Mouse (Mus musculus) liver, embryonic 11.5 days (tissue): ENCODE data around the gene Evx1. TPM values are rescaled to one million over a fixed set of nuclear protein-coding genes. Genes with fewer than 3 reads are reported as not detected.

Experiments used
- ATAC-seq: fragments of 200-750 bp; cut with Nextera tagmentation; replicated peaks from 2 replicates; pipeline ENCODE4 v1.8.0; 2017; ENCODE audit warnings: moderate number of reproducible peaks, mild to moderate bottlenecking, moderate TSS enrichment, moderate library complexity; ENCODE audit not compliant: low FRiP score
- DNase-seq: peaks from one replicate; pipeline ENCODE4 v3.0.0-alpha.2; 2017; ENCODE audit warnings: low spot score
- H3K27ac ChIP-seq: fragments of 300-500 bp; sonication (generic); 2 replicates; pipeline ENCODE4 v1.5.1; 2014; ENCODE audit warnings: mild to moderate bottlenecking, low read depth, low read length, control low read depth
- H3K27me3 ChIP-seq: fragments of 300-500 bp; sonication (generic); replicated peaks from 2 replicates; pipeline ENCODE4 v1.6.1; 2014; ENCODE audit warnings: low read length, mixed read lengths; ENCODE audit not compliant: control insufficient read depth, insufficient read depth
- H3K36me3 ChIP-seq: fragments of 300-500 bp; sonication (generic); 2 replicates; pipeline ENCODE4 v1.6.1; 2014; ENCODE audit warnings: mild to moderate bottlenecking, low read length, moderate library complexity, mixed read lengths; ENCODE audit not compliant: control insufficient read depth, insufficient read depth
- H3K4me1 ChIP-seq: fragments of 300-500 bp; sonication (generic); replicated peaks from 2 replicates; pipeline ENCODE4 v1.6.1; 2014; ENCODE audit warnings: low read length, mixed read lengths; ENCODE audit not compliant: control insufficient read depth, insufficient read depth
- H3K4me2 ChIP-seq: fragments of 300-500 bp; sonication (generic); 2 replicates; pipeline ENCODE4 v1.6.1; 2014; ENCODE audit warnings: mild to moderate bottlenecking, control low read depth, moderate library complexity
- H3K4me3 ChIP-seq: fragments of 300-500 bp; sonication (generic); 2 replicates; pipeline ENCODE4 v1.5.1; 2014; ENCODE audit warnings: low read depth, low read length, control low read depth
- H3K9ac ChIP-seq: fragments of 300-500 bp; sonication (generic); 2 replicates; pipeline ENCODE4 v1.6.1; 2014; ENCODE audit warnings: low read depth, low read length, control low read depth
- H3K9me3 ChIP-seq: fragments of 300-500 bp; sonication (generic); 2 replicates; pipeline ENCODE4 v1.6.1; 2016; ENCODE audit warnings: low read length, inconsistent platforms, mixed read lengths; ENCODE audit not compliant: control insufficient read depth
- WGBS: fragments of 180-500 bp; shearing (Covaris S2); extraction: QIAGEN DNeasy Blood & Tissue Kit; methylation state at CpG from one replicate; pipeline ENCODE4 v1.1.7; 2014; 5-methylcytosine and 5-hydroxymethylcytosine counted together
- polyA plus RNA-seq: library from polyadenylated mRNA; unstranded; fragments of >200 nt; fragmentation: Nextera tagmentation; extraction: Ambion mirVana; gene quantifications from 2 replicates; pipeline ENCODE4 v1.2.1, GENCODE M21; 2014

The Evx1 gene
- polyA plus RNA-seq, 1 experiment from 2014 or later = 0.12 TPM

- Histone ChIP-seq H3K4me3 (peak overlapping the region; percentile 31), H3K4me2 (peak overlapping the region; percentile 49), H3K27me3 (peaks cover 100% of the 10 kb centered on the region), H3K4me1 (peaks cover 3% of the 10 kb centered on the region; the same call in 1 of the 2 replicates), H3K27ac (no peak overlapping the region), H3K9me3 (no peaks in the 10 kb centered on the region), H3K9ac (no peak overlapping the region), H3K36me3 (no peaks in the 10 kb centered on the region)
- WGBS = 13% methylated on average over 81 of the region's 81 CpGs
- DNase-seq (no peak), ATAC-seq (no peak)
These were observed 3.3 kb downstream of the Evx1 start for GRCm38 (mm10) chr6:52316413-52317184.

DNA sequence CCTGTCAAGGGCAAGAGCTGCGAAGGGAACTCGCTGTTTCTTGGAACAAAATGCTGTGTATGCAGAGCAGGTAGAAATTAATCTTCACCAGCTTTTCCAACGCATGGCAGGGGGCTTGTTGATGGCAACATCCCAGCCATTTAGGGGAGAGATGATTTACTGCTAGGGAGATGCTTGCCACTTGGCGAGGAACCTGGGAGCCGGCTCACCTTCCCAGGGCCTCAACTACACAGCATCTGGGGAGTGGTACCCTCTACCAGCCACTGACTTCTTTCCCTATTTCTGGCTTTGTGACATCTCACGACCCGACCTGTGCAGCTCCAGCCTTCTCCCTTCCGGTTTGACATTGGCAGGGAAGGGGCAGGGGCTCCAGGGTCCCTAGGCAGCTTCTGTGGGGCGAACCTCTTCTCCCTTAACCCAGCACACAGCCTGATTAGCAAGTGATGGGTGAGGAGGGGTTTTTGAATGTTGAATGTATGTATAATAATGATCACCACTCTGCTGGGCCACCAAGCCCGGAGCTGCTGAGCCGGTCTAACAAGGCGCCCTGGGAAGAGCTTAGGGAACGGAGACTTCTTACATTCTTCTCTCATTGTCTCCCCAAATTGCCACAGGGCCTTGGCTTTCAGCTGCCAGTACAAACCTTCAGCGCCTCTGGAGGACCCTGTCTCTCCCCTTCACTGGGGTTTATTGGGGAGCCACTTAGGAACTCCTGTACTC lies 4.3 kb downstream of the Evx1 start:
- DNase-seq (no peak), ATAC-seq (no peak)
- H3K36me3 ChIP-seq = no peaks in the 10 kb centered on the region
- no peak overlapping the region for H3K4me2 ChIP-seq
- H3K9me3 ChIP-seq = no peaks in the 10 kb centered on the region
- H3K4me1 ChIP-seq = peaks cover 3% of the 10 kb centered on the region; the same call in 1 of the 2 replicates
- H3K4me3 ChIP-seq = no peak overlapping the region
- H3K27ac ChIP-seq = no peak overlapping the region
- WGBS = 42% methylated on average over 14 of the region's 14 CpGs
- H3K9ac ChIP-seq = no peak overlapping the region
- peaks cover 100% of the 10 kb centered on the region for H3K27me3 ChIP-seq

DNA sequence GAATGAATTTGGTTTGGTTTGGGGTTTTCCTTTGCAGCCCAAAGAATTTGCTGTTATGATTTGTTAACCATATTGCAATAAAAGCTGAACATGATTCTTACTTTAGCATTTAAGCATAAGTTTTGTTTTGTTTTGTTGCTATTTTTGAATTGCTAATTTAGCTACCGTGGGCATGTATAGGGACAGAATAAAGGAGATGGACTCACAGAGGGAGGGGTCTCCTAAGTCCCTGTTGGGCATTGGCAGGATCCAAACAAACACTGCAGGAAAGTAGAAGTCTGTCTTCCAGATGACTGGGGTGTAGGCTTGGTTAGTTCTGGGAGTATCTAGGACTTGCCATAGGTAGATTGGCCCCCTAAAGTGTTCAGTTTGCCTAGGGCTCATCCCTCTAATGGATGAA lies 5.0 kb downstream of the Evx1 start:
- 61% methylated on average over 1 of the region's 1 CpGs for WGBS
- no peak overlapping the region for H3K27ac ChIP-seq
- no peaks in the 10 kb centered on the region for H3K9me3 ChIP-seq
- H3K4me1 ChIP-seq = peaks cover 3% of the 10 kb centered on the region; the same call in 1 of the 2 replicates
- no peak for ATAC-seq
- no peak for DNase-seq
- no peak overlapping the region for H3K4me2 ChIP-seq
- no peak overlapping the region for H3K4me3 ChIP-seq
- H3K27me3 ChIP-seq = peaks cover 100% of the 10 kb centered on the region
- no peaks in the 10 kb centered on the region for H3K36me3 ChIP-seq
- no peak overlapping the region for H3K9ac ChIP-seq

DNA sequence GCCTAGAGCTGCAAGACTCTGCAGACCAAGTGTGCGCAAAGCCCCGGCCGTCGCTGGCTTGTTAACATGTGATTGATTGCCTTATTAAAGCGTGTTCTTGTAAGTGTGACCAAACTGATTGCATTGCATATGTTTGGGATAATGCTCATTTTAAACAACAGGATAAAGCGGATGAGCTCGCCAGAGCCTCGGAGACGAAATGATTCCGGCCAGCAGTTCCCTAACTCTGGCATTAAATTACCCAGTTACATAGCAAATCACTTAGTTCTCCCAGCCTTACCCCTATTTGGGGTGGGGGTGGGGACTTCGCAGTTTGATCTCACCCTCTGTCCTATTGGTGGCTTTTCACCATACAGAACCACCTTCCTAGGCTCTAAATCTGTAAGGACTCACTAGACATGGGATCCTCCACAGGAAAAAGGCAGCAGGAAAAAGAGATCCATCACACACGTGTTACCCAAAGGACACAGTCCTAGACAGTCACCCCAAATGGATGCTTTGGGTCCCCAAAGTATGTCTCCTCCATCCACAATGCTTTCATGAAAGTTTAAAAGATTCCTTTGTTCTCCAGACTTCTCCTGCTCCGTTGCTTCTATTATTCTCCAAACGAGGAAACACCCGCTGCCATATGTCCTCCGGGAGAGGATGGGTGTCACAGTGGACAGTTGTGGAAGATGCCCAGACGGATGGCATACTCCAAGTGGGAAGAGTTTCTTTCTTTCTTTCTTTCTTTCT lies 6.8 kb downstream of the Evx1 start:
- ATAC-seq = no peak
- Histone ChIP-seq H3K4me1 (peaks cover 3% of the 10 kb centered on the region; the same call in 1 of the 2 replicates), H3K27ac (no peak overlapping the region), H3K36me3 (no peaks in the 10 kb centered on the region), H3K27me3 (peaks cover 98% of the 10 kb centered on the region), H3K4me2 (no peak overlapping the region), H3K9me3 (no peaks in the 10 kb centered on the region), H3K9ac (no peak overlapping the region), H3K4me3 (no peak overlapping the region)
- no peak for DNase-seq
- 10% methylated on average over 17 of the region's 17 CpGs for WGBS

DNA sequence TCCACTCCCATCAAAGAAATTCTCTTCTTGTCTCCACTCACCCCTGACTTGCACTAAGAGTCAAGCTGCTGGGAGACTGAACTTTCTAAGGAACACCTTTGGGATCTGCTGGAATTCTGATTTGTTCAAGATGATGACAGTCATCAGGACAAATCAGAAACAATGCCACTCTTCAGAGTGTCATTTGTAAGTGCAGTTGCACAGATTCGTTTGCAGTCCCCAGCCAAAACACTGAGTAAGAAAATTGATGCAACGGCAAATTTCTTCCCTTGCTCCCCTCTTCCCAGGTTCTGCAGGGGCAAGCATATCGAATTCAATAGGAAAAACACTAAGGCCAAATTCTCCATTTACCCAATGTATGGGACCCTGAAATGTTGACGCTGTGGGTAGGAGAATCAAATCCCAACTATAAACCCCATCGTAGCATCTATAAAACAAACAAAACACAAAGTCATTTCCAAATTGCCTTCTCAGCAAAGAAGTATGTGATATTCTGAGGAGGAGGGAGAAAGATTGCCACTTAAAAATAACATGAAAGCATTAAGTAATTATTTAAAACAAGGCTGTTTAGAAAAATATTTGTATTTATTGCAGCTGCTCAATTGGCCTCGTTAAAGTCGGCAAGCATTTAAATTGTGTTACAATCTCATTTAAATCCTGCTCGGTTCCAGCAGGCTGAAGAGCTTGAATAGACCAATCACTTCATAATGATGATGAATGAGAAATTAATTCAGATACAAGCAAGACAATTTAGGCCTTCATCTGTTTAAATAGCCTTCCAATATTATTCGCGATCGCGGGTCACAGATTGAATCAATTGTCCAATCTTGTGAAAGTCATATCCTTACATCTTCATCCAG lies 7.9 kb downstream of the Evx1 start:
- Histone ChIP-seq H3K4me1 (peaks cover 3% of the 10 kb centered on the region; the same call in 1 of the 2 replicates), H3K9me3 (no peaks in the 10 kb centered on the region), H3K27me3 (peaks cover 90% of the 10 kb centered on the region), H3K9ac (no peak overlapping the region), H3K4me3 (no peak overlapping the region), H3K36me3 (no peaks in the 10 kb centered on the region), H3K27ac (no peak overlapping the region), H3K4me2 (no peak overlapping the region)
- WGBS = 11% methylated on average over 12 of the region's 12 CpGs
- DNase-seq = no peak
- ATAC-seq = no peak

GRCm38 (mm10) chr6:52321826-52322315 lies 8.6 kb downstream of the Evx1 start:
- no peaks in the 10 kb centered on the region for H3K4me1 ChIP-seq
- H3K4me3 ChIP-seq = no peak overlapping the region
- H3K36me3 ChIP-seq = no peaks in the 10 kb centered on the region
- H3K27me3 ChIP-seq = peaks cover 83% of the 10 kb centered on the region
- no peaks in the 10 kb centered on the region for H3K9me3 ChIP-seq
- H3K27ac ChIP-seq = no peak overlapping the region
- DNase-seq (no peak), ATAC-seq (no peak)
- WGBS = 4% methylated on average over 21 of the region's 21 CpGs
- no peak overlapping the region for H3K4me2 ChIP-seq
- H3K9ac ChIP-seq = no peak overlapping the region

- DNase-seq (no peak), ATAC-seq (no peak)
- H3K4me1 ChIP-seq = no peaks in the 10 kb centered on the region
- WGBS = 6% methylated on average over 16 of the region's 16 CpGs
- H3K4me2 ChIP-seq = no peak overlapping the region
- no peaks in the 10 kb centered on the region for H3K36me3 ChIP-seq
- H3K9me3 ChIP-seq = no peaks in the 10 kb centered on the region
- H3K27me3 ChIP-seq = peaks cover 74% of the 10 kb centered on the region
- no peak overlapping the region for H3K4me3 ChIP-seq
- H3K9ac ChIP-seq = no peak overlapping the region
- no peak overlapping the region for H3K27ac ChIP-seq
These were observed 9.5 kb downstream of the Evx1 start for GRCm38 (mm10) chr6:52322721-52323215.

- DNase-seq (no peak), ATAC-seq (no peak)
- Histone ChIP-seq H3K36me3 (no peaks in the 10 kb centered on the region), H3K9me3 (no peaks in the 10 kb centered on the region), H3K27me3 (peaks cover 69% of the 10 kb centered on the region), H3K9ac (no peak overlapping the region), H3K4me1 (no peaks in the 10 kb centered on the region), H3K27ac (no peak overlapping the region), H3K4me2 (no peak overlapping the region), H3K4me3 (no peak overlapping the region)
- WGBS = 9% methylated on average over 10 of the region's 10 CpGs
These were observed 10.0 kb downstream of the Evx1 start for GRCm38 (mm10) chr6:52323292-52323691.
